Mouse (Mus musculus): ENCODE measurements around the gene Pmm1.

DNA sequence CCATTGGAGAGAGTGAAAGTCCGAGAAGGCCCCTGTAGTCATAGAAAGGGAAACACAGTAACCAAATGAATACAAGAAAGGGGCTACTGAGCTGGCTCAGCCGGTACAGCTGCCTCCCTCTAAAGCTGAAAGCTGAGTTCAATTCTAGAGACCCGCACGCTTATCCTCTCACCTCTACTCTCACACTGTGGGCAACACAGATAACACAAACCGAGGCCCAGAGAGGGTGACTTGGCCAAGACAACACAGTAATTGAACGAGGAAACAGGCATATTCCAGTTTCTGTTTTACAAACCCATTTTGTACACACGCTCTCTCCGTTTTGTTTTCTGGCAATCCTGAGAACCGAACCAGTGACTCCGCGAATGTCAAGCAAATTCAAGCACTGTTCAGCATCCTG lies 35.8 kb downstream of the Pmm1 start:
- TF ChIP-seq CTCF (IDR thresholded peaks at IDR 0.05; ENCODE audit: borderline replicate concordance, insufficient read depth, low read length) (no peak), POLR2A (IDR thresholded peaks at IDR 0.05; ENCODE audit: low read depth, low read length) (no peak)
